Mouse (Mus musculus): Measurements from ENCODE around the gene Aldh1l2. TPM values are rescaled to one million over a fixed set of nuclear protein-coding genes. Genes with fewer than 3 reads are reported as not detected.

The Aldh1l2 gene
- polyA plus RNA-seq, 1 experiment from 2014 or later, result 0.24 TPM

DNA sequence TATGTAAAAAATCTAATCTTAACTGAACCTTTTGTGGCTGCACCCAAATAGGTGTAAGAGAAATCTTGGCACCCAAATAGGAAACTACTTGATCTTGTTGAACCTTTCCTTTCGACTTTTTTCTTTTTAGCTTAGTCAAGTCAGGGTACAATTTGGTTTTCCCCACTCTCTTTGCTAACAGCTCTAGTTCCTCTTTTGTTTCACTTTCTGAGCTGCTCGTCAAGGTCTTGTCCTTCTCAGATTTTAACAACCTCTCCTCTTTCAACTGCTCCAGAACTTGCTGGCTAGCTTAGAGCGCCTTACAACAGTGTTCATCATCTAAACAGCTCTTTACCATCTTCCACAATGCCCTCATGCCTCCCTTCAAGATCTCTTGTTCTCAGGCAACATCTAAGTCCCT is 76.4 kb downstream of the Aldh1l2 start:
- Histone ChIP-seq H3K4me3 (replicated peaks) (no peak overlapping the region), H3K9ac (no peak overlapping the region), H3K27me3 (no peaks in the 10 kb centered on the region), H3K27ac (no peak overlapping the region), H3K4me2 (no peak overlapping the region), H3K36me3 (no peaks in the 10 kb centered on the region), H3K4me1 (replicated peaks) (no peaks in the 10 kb centered on the region), H3K9me3 (replicated peaks) (peaks cover 6% of the 10 kb centered on the region; the same call in 1 of the 2 replicates)
- 56% methylated on average over 3 of the region's 3 CpGs for WGBS (ENCODE audit: insufficient replicate concordance)
- DNase-seq, result no peak
- ATAC-seq (ENCODE audit: low read depth), result no peak

DNA sequence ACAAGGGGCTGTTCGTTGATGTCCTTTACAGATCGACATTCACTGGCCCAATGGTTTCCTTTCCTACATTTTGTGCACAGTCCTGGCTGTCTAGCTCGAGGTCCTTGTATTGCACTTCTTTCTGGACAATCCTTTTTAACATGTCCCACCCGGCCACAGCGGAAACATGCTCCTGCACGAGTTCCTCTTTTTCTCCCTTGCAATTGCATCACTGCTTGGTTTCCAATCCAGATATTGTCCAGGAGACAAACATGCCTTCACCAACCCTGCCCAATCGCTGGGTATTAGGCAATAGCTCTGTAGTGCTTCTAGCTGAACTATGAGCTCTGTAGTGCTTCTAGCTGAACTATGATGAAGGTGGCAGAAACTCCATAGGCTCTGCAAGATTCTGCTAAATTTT is 85.4 kb downstream of the Aldh1l2 start:
- Histone ChIP-seq H3K9me3 (replicated peaks) (peaks cover 19% of the 10 kb centered on the region; the same call in 1 of the 2 replicates), H3K4me3 (replicated peaks) (no peak overlapping the region), H3K27ac (no peak overlapping the region), H3K36me3 (no peaks in the 10 kb centered on the region), H3K4me1 (replicated peaks) (no peaks in the 10 kb centered on the region), H3K27me3 (no peaks in the 10 kb centered on the region), H3K4me2 (no peak overlapping the region), H3K9ac (no peak overlapping the region)
- DNase-seq (no peak), ATAC-seq (ENCODE audit: low read depth) (no peak)
- WGBS (ENCODE audit: insufficient replicate concordance), result 65% methylated on average over 7 of the region's 7 CpGs

Other genes starting within 250 kb of the Aldh1l2 start
- gene Slc41a2, start 196.3 kb downstream of the Aldh1l2 start, polyA plus RNA-seq (2015; fragmentation: Nextera tagmentation; extraction: Ambion mirVana), result 0.07 and 0.17 TPM in 2 replicates
- gene D10Wsu102e, start 173.9 kb downstream of the Aldh1l2 start, polyA plus RNA-seq (2015; fragmentation: Nextera tagmentation; extraction: Ambion mirVana), result 0.28 and 0.34 TPM in 2 replicates
- gene Washc4, start 9.6 kb upstream of the Aldh1l2 start, polyA plus RNA-seq (2015; fragmentation: Nextera tagmentation; extraction: Ambion mirVana), result 11.2 and 18.2 TPM in 2 replicates
- gene Appl2, start 114.6 kb upstream of the Aldh1l2 start, polyA plus RNA-seq (2015; fragmentation: Nextera tagmentation; extraction: Ambion mirVana), result 8.5 and 10.8 TPM in 2 replicates
- 2.3 TPM in 2 replicates for gene 1500009L16Rik, start 188.7 kb upstream of the Aldh1l2 start, polyA plus RNA-seq (2015; fragmentation: Nextera tagmentation; extraction: Ambion mirVana)

Data from liver, embryonic 13.5 days (tissue).